Mouse (Mus musculus) granulocyte monocyte progenitor cell, adult 5-6 weeks (primary cell): Measurements from ENCODE around the gene Fgfr2. TPM values are rescaled to one million over a fixed set of nuclear protein-coding genes. Genes with fewer than 3 reads are reported as not detected.

ENCODE experiments used
- ATAC-seq: replicated peaks from 2 replicates; pipeline ENCODE4 v1.8.0; 2016; ENCODE audit warnings: mild to moderate bottlenecking, moderate TSS enrichment, inconsistent platforms; ENCODE audit not compliant: poor library complexity, severe bottlenecking
- total RNA-seq, 2 experiments: library from RNA; stranded (forward) in 1 of 2; stranded (reverse) in 1 of 2; fragments of 200-712, 200-1000 nt in 1 of 2; fragments of >200 nt in 1 of 2; fragmentation: Nextera tagmentation in 1 of 2; gene quantifications; 2 replicates each; pipeline ENCODE4 v1.2.3; 2014 to 2017

Fgfr2 gene
- total RNA-seq, 2 experiments from 2014 or later: not detected

GRCm38 (mm10) chr7:132344606-132345005, 778.5 kb downstream of the Fgfr2 start:
- no peak for ATAC-seq

GRCm38 (mm10) chr7:132343900-132344299, 779.2 kb downstream of the Fgfr2 start:
- no peak for ATAC-seq

- ATAC-seq: no peak
Measured at GRCm38 (mm10) chr7:132343146-132343545, 780.0 kb downstream of the Fgfr2 start.

GRCm38 (mm10) chr7:132339041-132339839, 783.9 kb downstream of the Fgfr2 start:
- ATAC-seq: peak; percentile 66

- ATAC-seq: no peak
Measured at GRCm38 (mm10) chr7:132338350-132338749, 784.8 kb downstream of the Fgfr2 start.

- no peak for ATAC-seq
Measured at GRCm38 (mm10) chr7:132337268-132337917, 785.8 kb downstream of the Fgfr2 start.

GRCm38 (mm10) chr7:132336781-132337180, 786.4 kb downstream of the Fgfr2 start:
- ATAC-seq: no peak

- peak; percentile 24 for ATAC-seq
Measured at GRCm38 (mm10) chr7:132335367-132335766, 787.8 kb downstream of the Fgfr2 start.

GRCm38 (mm10) chr7:132333078-132333477, 790.1 kb downstream of the Fgfr2 start:
- ATAC-seq: peak; percentile 72

- no peak for ATAC-seq
Measured at GRCm38 (mm10) chr7:132332176-132332575, 791.0 kb downstream of the Fgfr2 start.

GRCm38 (mm10) chr7:132330179-132330578, 793.0 kb downstream of the Fgfr2 start:
- no peak for ATAC-seq

GRCm38 (mm10) chr7:132328648-132329047, 794.5 kb downstream of the Fgfr2 start:
- no peak for ATAC-seq

GRCm38 (mm10) chr7:132325549-132326331, 797.4 kb downstream of the Fgfr2 start:
- ATAC-seq: no peak

- ATAC-seq: peak; percentile 96
Measured at GRCm38 (mm10) chr7:132323430-132323829, 799.7 kb downstream of the Fgfr2 start.

GRCm38 (mm10) chr7:132321392-132321958, 801.7 kb downstream of the Fgfr2 start:
- no peak for ATAC-seq

- ATAC-seq: peak; percentile 72
Measured at GRCm38 (mm10) chr7:132317036-132317541, 806.1 kb downstream of the Fgfr2 start, which contains the start of gene Chst15. TSS of gene Chst15 (minus strand) at chr7:132317228.

GRCm38 (mm10) chr7:132316101-132317035, 806.8 kb downstream of the Fgfr2 start:
- ATAC-seq: peak; percentile 33

GRCm38 (mm10) chr7:132315149-132316091, 807.7 kb downstream of the Fgfr2 start:
- ATAC-seq: peak; percentile 47
